Mouse (Mus musculus) left cerebral cortex, postnatal 10 days (tissue): Measurements from ENCODE around the gene Vmn1r212. TPM values are rescaled to one million over a fixed set of nuclear protein-coding genes. Genes with fewer than 3 reads are reported as not detected.
"Not testable (repeated sequence)": the region's sequence is repeated elsewhere in the genome, so short reads cannot be mapped to it uniquely, and the experiment has no call there.

Source experiments
- DNase-seq, 2 experiments: peaks; one replicate each; pipeline ENCODE4 v3.0.0; 2021 to 2022; ENCODE audit warnings: low spot score in 2 of 2, mixed read lengths in 1 of 2; ENCODE audit errors: extremely low spot score in 1 of 2
- intact Hi-C: fragments of 180-260 bp; cut with DNase I; formaldehyde crosslinking; loops from one replicate; pipeline ENCODE4 v1.15.1; 2025
- total RNA-seq, 2 experiments: library from RNA; stranded (reverse); gene quantifications; 2 replicates each; pipeline ENCODE4 v1.2.3; 2021

Vmn1r212 gene
- not detected for total RNA-seq

GRCm38 (mm10) chr13:22884105-22884504 lies at the start of gene Vmn1r212:
Vmn1r212 (minus strand) TSS chr13:22884205.
- intact Hi-C loops = no loop called here
- DNase-seq = no peak

- intact Hi-C loops = no loop called here
Measured at GRCm38 (mm10) chr13:22879257-22879656, 4.7 kb downstream of the Vmn1r212 start.

GRCm38 (mm10) chr13:22857461-22857860 lies 26.5 kb downstream of the Vmn1r212 start, which contains the start of gene Vmn1r211:
Vmn1r211 (minus strand) TSS chr13:22857561.
- DNase-seq = no peak
- intact Hi-C loops = no loop called here

More at GRCm38 (mm10) chr13:22879257-22879656, 4.7 kb downstream of the Vmn1r212 start:
- DNase-seq = no peak

GRCm38 (mm10) chr13:22854760-22855159 lies 29.2 kb downstream of the Vmn1r212 start:
- no peak for DNase-seq
- intact Hi-C loops = no loop called here

GRCm38 (mm10) chr13:22846798-22847197 lies 37.2 kb downstream of the Vmn1r212 start:
- DNase-seq = no peak
- intact Hi-C loops = no loop called here

GRCm38 (mm10) chr13:22844304-22844703 lies 39.7 kb downstream of the Vmn1r212 start:
- intact Hi-C loops, DNase-seq: not testable (repeated sequence)

Other genes with a start within 250 kb of the Vmn1r212 start
- gene Vmn1r207-ps, start 154.6 kb downstream of the Vmn1r212 start, total RNA-seq = under 1 TPM; 0.10 to 0.15 TPM
- gene Vmn1r208, start 106.8 kb downstream of the Vmn1r212 start, total RNA-seq = not detected
- under 1 TPM in 1 of 2 experiments, not detected in 1; 0.13 TPM for gene Vmn1r209, start 74.5 kb downstream of the Vmn1r212 start, total RNA-seq
- not detected for gene Vmn1r210, start 52.9 kb downstream of the Vmn1r212 start, total RNA-seq
- not detected for gene Vmn1r211, start 26.6 kb downstream of the Vmn1r212 start, total RNA-seq
- not detected for gene Vmn1r213, start 123.5 kb upstream of the Vmn1r212 start, total RNA-seq
- gene Vmn1r214, start 146.2 kb upstream of the Vmn1r212 start, total RNA-seq = not detected
- not detected for gene Vmn1r215, start 183.8 kb upstream of the Vmn1r212 start, total RNA-seq
- not detected for gene Vmn1r217, start 234.0 kb upstream of the Vmn1r212 start, total RNA-seq
- gene Vmn1r218, start 248.9 kb upstream of the Vmn1r212 start, total RNA-seq = not detected